Mouse (Mus musculus) heart, embryonic 15.5 days (tissue): Measurements from ENCODE around the gene Cryaa. TPM values are rescaled to one million over a fixed set of nuclear protein-coding genes. Genes with fewer than 3 reads are reported as not detected.
A peak's percentile ranks its signal among the peaks of the same experiment; 100 is the strongest.

Source experiments
- ATAC-seq: fragments of 200-750 bp; cut with Nextera tagmentation; replicated peaks from 2 replicates; pipeline ENCODE4 v1.8.0; 2017; ENCODE audit warnings: low read depth, moderate TSS enrichment; ENCODE audit not compliant: insufficient number of reproducible peaks, insufficient read depth, low FRiP score
- H3K27ac ChIP-seq: fragments of 300-500 bp; sonication (generic); 2 replicates; pipeline ENCODE4 v1.5.1; 2015; ENCODE audit warnings: mild to moderate bottlenecking, inconsistent platforms
- H3K27me3 ChIP-seq: fragments of 300-500 bp; sonication (generic); 2 replicates; pipeline ENCODE4 v1.6.1; 2015; ENCODE audit warnings: inconsistent platforms
- H3K36me3 ChIP-seq: fragments of 300-500 bp; sonication (generic); 2 replicates; pipeline ENCODE4 v1.6.1; 2015; ENCODE audit warnings: mild to moderate bottlenecking, inconsistent platforms
- H3K4me1 ChIP-seq: fragments of 300-500 bp; sonication (generic); replicated peaks from 2 replicates; pipeline ENCODE4 v1.6.1; 2015; ENCODE audit warnings: inconsistent platforms
- H3K4me2 ChIP-seq: fragments of 300-500 bp; sonication (generic); 2 replicates; pipeline ENCODE4 v1.6.1; 2015; ENCODE audit warnings: inconsistent platforms, mild to moderate bottlenecking, moderate library complexity
- H3K4me3 ChIP-seq: fragments of 300-500 bp; sonication (generic); 2 replicates; pipeline ENCODE4 v1.5.1; 2015; ENCODE audit warnings: mild to moderate bottlenecking, inconsistent platforms
- H3K9ac ChIP-seq: fragments of 300-500 bp; sonication (generic); 2 replicates; pipeline ENCODE4 v1.6.1; 2015; ENCODE audit warnings: mild to moderate bottlenecking, inconsistent platforms
- H3K9me3 ChIP-seq: fragments of 300-500 bp; sonication (generic); replicated peaks from 2 replicates; pipeline ENCODE4 v1.6.1; 2016; ENCODE audit warnings: inconsistent platforms
- WGBS: fragments of 180-500 bp; shearing (Covaris S2); methylation state at CpG from one replicate; pipeline ENCODE4 v1.1.7; 2015; ENCODE audit warnings: mixed read lengths; 5-methylcytosine and 5-hydroxymethylcytosine counted together
- polyA plus RNA-seq: library from polyadenylated mRNA; unstranded; fragments of >200 nt; fragmentation: Nextera tagmentation; extraction: Ambion mirVana; gene quantifications from 2 replicates; pipeline ENCODE4 v1.2.1, GENCODE M21; 2015

Gene Cryaa
- polyA plus RNA-seq, 1 experiment from 2014 or later = not detected

- H3K4me3 ChIP-seq = no peak overlapping the region
- ATAC-seq = no peak
- H3K9me3 ChIP-seq = no peaks in the 10 kb centered on the region
- H3K4me1 ChIP-seq = 0 out of 2 replicates have a peak, but pooled peaks cover 5% of the 10 kb centered on the region
- H3K9ac ChIP-seq = no peak overlapping the region
- no peaks in the 10 kb centered on the region; the same call in 1 of the 2 replicates for H3K27me3 ChIP-seq
- no peaks in the 10 kb centered on the region for H3K36me3 ChIP-seq
- H3K4me2 ChIP-seq = no peak overlapping the region
- H3K27ac ChIP-seq = no peak overlapping the region
Observed at GRCm38 (mm10) chr17:31662855-31663254, 14.8 kb upstream of the Cryaa start.

- Histone ChIP-seq H3K27ac (no peak overlapping the region), H3K27me3 (no peaks in the 10 kb centered on the region; the same call in 1 of the 2 replicates), H3K4me3 (no peak overlapping the region), H3K9ac (no peak overlapping the region), H3K36me3 (no peaks in the 10 kb centered on the region), H3K9me3 (no peaks in the 10 kb centered on the region), H3K4me1 (no peaks in the 10 kb centered on the region), H3K4me2 (no peak overlapping the region)
- 0 out of 2 replicates have a peak, but pooled peaks have one; percentile 53 for ATAC-seq
- WGBS = 4% methylated on average over 4 of the region's 4 CpGs
Observed at GRCm38 (mm10) chr17:31664760-31665159, 12.8 kb upstream of the Cryaa start.

DNA sequence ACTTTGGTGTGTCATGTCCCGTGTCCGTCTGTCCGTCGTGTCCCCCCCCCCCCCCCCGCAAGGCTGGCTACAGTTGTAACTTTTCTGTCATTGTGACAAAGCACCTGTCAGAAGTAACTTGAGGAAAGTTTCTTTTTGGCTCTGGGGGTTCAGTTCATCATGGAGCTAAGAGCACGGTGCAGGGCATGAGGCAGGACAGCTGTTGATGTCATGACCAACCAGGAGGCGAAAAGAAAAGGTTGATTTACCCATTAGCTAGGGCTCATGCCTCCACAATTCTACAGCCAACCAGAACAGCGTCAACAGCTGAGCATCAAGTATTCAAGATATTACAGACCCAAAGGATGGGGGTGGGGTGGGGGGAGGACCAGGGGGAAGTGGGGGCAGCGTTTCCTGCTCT lies 9.3 kb upstream of the Cryaa start:
- Histone ChIP-seq H3K9ac (no peak overlapping the region), H3K27ac (no peak overlapping the region), H3K9me3 (no peaks in the 10 kb centered on the region), H3K4me2 (no peak overlapping the region), H3K4me3 (no peak overlapping the region), H3K4me1 (no peaks in the 10 kb centered on the region), H3K36me3 (no peaks in the 10 kb centered on the region), H3K27me3 (no peaks in the 10 kb centered on the region; the same call in 1 of the 2 replicates)
- WGBS = 60% methylated on average over 9 of the region's 9 CpGs
- no peak for ATAC-seq

DNA sequence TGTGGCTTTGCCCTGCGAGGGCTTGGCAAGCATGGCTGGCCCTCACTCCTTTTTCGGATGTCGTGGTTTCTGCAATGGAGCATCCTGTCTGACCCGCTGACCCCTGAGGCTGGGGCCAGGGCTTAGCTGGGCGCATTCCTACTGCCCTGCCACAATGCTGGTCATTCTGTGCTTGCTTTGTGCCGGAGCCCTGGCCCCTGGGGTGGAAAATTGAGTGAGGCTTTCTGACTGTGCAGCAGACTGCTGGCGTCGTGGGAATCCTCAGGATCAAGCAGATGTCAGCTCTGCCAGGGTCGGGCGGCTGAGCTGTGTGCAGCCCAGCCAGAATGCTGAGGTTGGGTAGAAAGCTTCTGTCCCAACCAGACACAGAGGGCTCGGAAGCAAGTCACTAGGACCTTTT lies 7.4 kb upstream of the Cryaa start:
- Histone ChIP-seq H3K36me3 (no peaks in the 10 kb centered on the region), H3K27ac (no peak overlapping the region), H3K9me3 (no peaks in the 10 kb centered on the region), H3K4me1 (no peaks in the 10 kb centered on the region), H3K9ac (no peak overlapping the region), H3K27me3 (no peaks in the 10 kb centered on the region; the same call in 1 of the 2 replicates), H3K4me3 (no peak overlapping the region), H3K4me2 (no peak overlapping the region)
- ATAC-seq = no peak
- WGBS = 61% methylated on average over 11 of the region's 11 CpGs

GRCm38 (mm10) chr17:31671698-31672097 lies 5.9 kb upstream of the Cryaa start:
- Histone ChIP-seq H3K27me3 (no peaks in the 10 kb centered on the region), H3K4me3 (no peak overlapping the region), H3K36me3 (no peaks in the 10 kb centered on the region), H3K4me2 (no peak overlapping the region), H3K9ac (no peak overlapping the region), H3K9me3 (no peaks in the 10 kb centered on the region), H3K4me1 (no peaks in the 10 kb centered on the region), H3K27ac (no peak overlapping the region)
- WGBS = 69% methylated on average over 8 of the region's 8 CpGs
- ATAC-seq = no peak

- Histone ChIP-seq H3K9ac (no peak overlapping the region), H3K4me3 (no peak overlapping the region), H3K4me2 (no peak overlapping the region), H3K4me1 (no peaks in the 10 kb centered on the region), H3K9me3 (no peaks in the 10 kb centered on the region), H3K27me3 (0 out of 2 replicates have a peak, but pooled peaks cover 4% of the 10 kb centered on the region), H3K27ac (no peak overlapping the region), H3K36me3 (no peaks in the 10 kb centered on the region)
- no peak for ATAC-seq
- WGBS = 72% methylated on average over 12 of the region's 12 CpGs
Observed at GRCm38 (mm10) chr17:31672279-31672678, 5.3 kb upstream of the Cryaa start.

DNA sequence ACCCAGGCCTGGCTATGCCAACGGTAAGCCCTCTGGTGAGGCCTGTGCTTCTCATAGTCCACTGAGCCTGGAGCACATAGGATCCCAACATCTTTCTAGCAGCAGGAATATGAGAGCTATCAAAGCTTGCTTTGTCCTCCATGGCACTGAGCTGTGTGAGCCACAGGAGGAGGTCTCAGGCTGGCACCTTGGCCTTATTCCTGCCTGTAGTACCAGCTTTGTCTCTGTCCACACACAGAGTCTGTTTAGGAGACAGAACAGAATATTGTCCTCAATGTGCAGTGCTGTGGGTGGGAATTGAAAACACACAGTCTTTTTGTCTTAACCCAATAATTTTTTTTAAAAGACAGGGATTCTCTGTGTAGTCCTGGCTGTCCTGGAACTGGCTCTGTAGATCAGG lies 3.2 kb upstream of the Cryaa start:
- Histone ChIP-seq H3K4me1 (no peaks in the 10 kb centered on the region), H3K4me3 (no peak overlapping the region), H3K9me3 (no peaks in the 10 kb centered on the region), H3K27ac (no peak overlapping the region), H3K36me3 (no peaks in the 10 kb centered on the region), H3K9ac (no peak overlapping the region), H3K4me2 (no peak overlapping the region), H3K27me3 (0 out of 2 replicates have a peak, but pooled peaks cover 20% of the 10 kb centered on the region)
- ATAC-seq = no peak
- WGBS = 83% methylated on average over 1 of the region's 1 CpGs

DNA sequence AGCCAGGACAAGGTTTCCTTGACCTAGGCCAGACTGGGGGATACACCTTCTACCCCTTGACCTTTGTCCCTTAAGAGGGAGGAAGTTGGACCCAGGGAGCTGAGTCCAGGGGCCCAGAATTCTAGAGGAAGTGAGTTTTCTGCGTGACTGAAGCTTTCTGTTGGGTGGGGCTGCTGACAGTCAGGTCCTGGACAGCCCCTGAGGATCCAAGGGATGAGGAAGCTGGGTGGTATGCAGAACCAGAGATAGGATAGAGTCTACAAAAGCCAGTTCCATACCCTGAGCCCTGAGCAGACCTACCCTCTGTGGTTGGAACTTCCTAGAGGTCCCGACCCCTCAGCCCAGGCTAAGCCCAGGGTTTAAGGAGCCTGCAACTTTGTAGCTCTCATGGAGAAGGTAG lies 2.8 kb downstream of the Cryaa start:
- 51% methylated on average over 2 of the region's 2 CpGs for WGBS
- no peak overlapping the region for H3K4me3 ChIP-seq
- ATAC-seq = no peak

DNA sequence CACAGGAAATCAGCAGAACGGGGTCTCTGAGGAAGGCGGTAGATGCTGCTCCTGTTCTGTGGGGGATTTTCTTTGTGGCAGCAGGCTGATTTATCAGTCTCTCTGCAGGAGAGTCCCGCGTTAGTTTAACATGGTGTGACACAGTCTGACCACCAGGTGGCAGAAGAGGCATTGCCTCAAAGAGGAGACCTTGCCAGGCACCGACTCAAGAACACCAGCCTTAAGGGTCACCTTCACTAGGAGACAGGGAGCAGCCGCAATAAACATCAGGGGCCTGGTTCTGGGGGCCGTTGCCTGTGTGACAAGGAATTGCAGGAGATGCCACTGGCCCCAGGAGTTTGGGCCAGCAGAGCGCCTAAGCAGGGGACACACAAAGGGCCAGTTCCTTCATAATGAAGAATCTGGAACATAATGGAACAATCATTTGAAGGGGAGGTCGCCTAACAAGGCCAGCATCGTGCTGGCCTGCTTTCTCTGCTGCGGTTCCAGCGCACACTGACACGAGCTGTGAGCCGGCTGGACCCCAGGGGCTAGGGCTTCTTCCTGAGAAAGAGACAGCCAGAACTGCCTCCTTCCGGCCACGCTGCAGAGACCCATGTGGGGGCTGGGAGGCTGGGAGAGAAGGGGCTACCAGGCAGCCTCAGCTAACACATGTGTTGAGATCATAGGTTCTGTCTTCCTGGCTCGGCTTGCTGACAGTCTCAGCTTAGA lies 8.1 kb downstream of the Cryaa start:
- H3K4me1 ChIP-seq = peaks cover 13% of the 10 kb centered on the region
- H3K4me2 ChIP-seq = peak overlapping the region; percentile 48
- H3K27me3 ChIP-seq = peaks cover 8% of the 10 kb centered on the region
- H3K36me3 ChIP-seq = no peaks in the 10 kb centered on the region
- ATAC-seq = peak; percentile 36; the same call in 1 of the 2 replicates
- no peak overlapping the region for H3K4me3 ChIP-seq
- WGBS = 12% methylated on average over 17 of the region's 17 CpGs
- peak overlapping the region; percentile 89 for H3K27ac ChIP-seq
- H3K9me3 ChIP-seq = no peaks in the 10 kb centered on the region
- H3K9ac ChIP-seq = peak overlapping the region; percentile 36; the same call in 1 of the 2 replicates

More for the DNA sequence above, 2.8 kb downstream of the Cryaa start:
- Histone ChIP-seq H3K36me3 (no peaks in the 10 kb centered on the region), H3K4me2 (no peak overlapping the region), H3K4me1 (0 out of 2 replicates have a peak, but pooled peaks cover 2% of the 10 kb centered on the region), H3K27ac (no peak overlapping the region), H3K9ac (no peak overlapping the region), H3K9me3 (no peaks in the 10 kb centered on the region), H3K27me3 (peaks cover 31% of the 10 kb centered on the region)

- ATAC-seq = peak; percentile 73
- 9% methylated on average over 3 of the region's 3 CpGs for WGBS
- peak overlapping the region; percentile 89 for H3K27ac ChIP-seq
Observed at GRCm38 (mm10) chr17:31686225-31686564, 8.6 kb downstream of the Cryaa start.

GRCm38 (mm10) chr17:31688112-31688511 lies 10.5 kb downstream of the Cryaa start:
- H3K36me3 ChIP-seq = no peaks in the 10 kb centered on the region
- WGBS = 73% methylated on average over 9 of the region's 9 CpGs
- ATAC-seq = no peak
- no peak overlapping the region for H3K4me3 ChIP-seq
- H3K27ac ChIP-seq = no peak overlapping the region
- no peaks in the 10 kb centered on the region for H3K9me3 ChIP-seq
- H3K27me3 ChIP-seq = peaks cover under 1% of the 10 kb centered on the region
- H3K9ac ChIP-seq = no peak overlapping the region
- peaks cover 18% of the 10 kb centered on the region for H3K4me1 ChIP-seq
- no peak overlapping the region for H3K4me2 ChIP-seq

More at GRCm38 (mm10) chr17:31686225-31686564, 8.6 kb downstream of the Cryaa start:
- no peaks in the 10 kb centered on the region for H3K36me3 ChIP-seq
- H3K4me3 ChIP-seq = no peak overlapping the region
- peaks cover 13% of the 10 kb centered on the region for H3K4me1 ChIP-seq
- H3K4me2 ChIP-seq = peak overlapping the region; percentile 48
- H3K9ac ChIP-seq = peak overlapping the region; percentile 36; the same call in 1 of the 2 replicates
- no peaks in the 10 kb centered on the region for H3K9me3 ChIP-seq
- H3K27me3 ChIP-seq = peaks cover 5% of the 10 kb centered on the region

DNA sequence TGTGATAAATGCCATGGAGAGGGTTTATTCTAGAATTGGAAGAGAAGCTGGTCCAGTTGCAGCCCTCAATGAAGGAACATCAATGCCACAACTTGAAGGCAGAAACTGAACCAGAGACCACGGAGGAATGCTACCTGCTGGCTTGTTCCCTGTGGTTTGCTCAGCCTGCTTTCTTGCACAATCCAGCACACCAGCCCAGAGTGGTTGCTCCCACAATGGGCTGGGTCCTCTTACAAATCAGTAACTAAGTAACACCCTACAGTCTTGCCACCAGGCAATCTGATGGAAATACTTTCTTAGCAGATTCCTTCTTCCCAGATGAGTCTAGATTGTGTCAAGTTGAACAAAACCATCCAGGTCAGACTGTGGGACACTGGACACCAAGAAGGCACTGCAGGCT lies 12.0 kb downstream of the Cryaa start:
- no peak overlapping the region for H3K27ac ChIP-seq
- H3K4me1 ChIP-seq = peaks cover 26% of the 10 kb centered on the region
- H3K36me3 ChIP-seq = no peaks in the 10 kb centered on the region
- H3K27me3 ChIP-seq = no peaks in the 10 kb centered on the region
- no peak overlapping the region for H3K9ac ChIP-seq
- H3K4me2 ChIP-seq = no peak overlapping the region
- WGBS = 69% methylated on average over 1 of the region's 1 CpGs
- H3K9me3 ChIP-seq = no peaks in the 10 kb centered on the region
- H3K4me3 ChIP-seq = no peak overlapping the region
- no peak for ATAC-seq
